Mouse (Mus musculus) liver, embryonic 13.5 days (tissue): ENCODE results near the gene Rab40b. TPM values are rescaled to one million over a fixed set of nuclear protein-coding genes. Genes with fewer than 3 reads are reported as not detected.

Source experiments
- ATAC-seq: fragments of 200-750 bp; cut with Nextera tagmentation; 2 replicates; pipeline ENCODE4 v1.8.0; 2017; ENCODE audit warnings: low read depth, mild to moderate bottlenecking, moderate number of reproducible peaks, moderate library complexity
- DNase-seq: peaks from one replicate; pipeline ENCODE4 v3.0.0; 2022
- H3K27ac ChIP-seq: fragments of 300-500 bp; sonication (generic); 2 replicates; pipeline ENCODE4 v1.5.1; 2015; ENCODE audit warnings: moderate library complexity, mild to moderate bottlenecking, inconsistent platforms
- H3K27me3 ChIP-seq: fragments of 300-500 bp; sonication (generic); 2 replicates; pipeline ENCODE4 v1.6.1; 2015; ENCODE audit warnings: mild to moderate bottlenecking, inconsistent platforms
- H3K36me3 ChIP-seq: fragments of 300-500 bp; sonication (generic); 2 replicates; pipeline ENCODE4 v1.6.1; 2015; ENCODE audit warnings: mild to moderate bottlenecking, inconsistent platforms
- H3K4me1 ChIP-seq: fragments of 300-500 bp; sonication (generic); replicated peaks from 2 replicates; pipeline ENCODE4 v1.6.1; 2015; ENCODE audit warnings: inconsistent platforms
- H3K4me2 ChIP-seq: fragments of 300-500 bp; sonication (generic); 2 replicates; pipeline ENCODE4 v1.6.1; 2015; ENCODE audit warnings: inconsistent platforms, mild to moderate bottlenecking, moderate library complexity
- H3K4me3 ChIP-seq: fragments of 300-500 bp; sonication (generic); replicated peaks from 2 replicates; pipeline ENCODE4 v1.5.1; 2015; ENCODE audit warnings: mild to moderate bottlenecking, inconsistent platforms
- H3K9ac ChIP-seq: fragments of 300-500 bp; sonication (generic); 2 replicates; pipeline ENCODE4 v1.6.1; 2015; ENCODE audit warnings: mild to moderate bottlenecking, inconsistent platforms
- H3K9me3 ChIP-seq: fragments of 300-500 bp; sonication (generic); replicated peaks from 2 replicates; pipeline ENCODE4 v1.6.1; 2016; ENCODE audit warnings: inconsistent platforms
- WGBS: fragments of 180-500 bp; shearing (Covaris S2); methylation state at CpG from one replicate; pipeline ENCODE4 v1.1.7; 2015; ENCODE audit not compliant: insufficient replicate concordance; 5-methylcytosine and 5-hydroxymethylcytosine counted together
- polyA plus RNA-seq: library from polyadenylated mRNA; unstranded; fragments of >200 nt; fragmentation: Nextera tagmentation; extraction: Ambion mirVana; gene quantifications from 2 replicates; pipeline ENCODE4 v1.2.1, GENCODE M21; 2015

The Rab40b gene
- polyA plus RNA-seq, 1 experiment from 2014 or later: 0.88 TPM

DNA sequence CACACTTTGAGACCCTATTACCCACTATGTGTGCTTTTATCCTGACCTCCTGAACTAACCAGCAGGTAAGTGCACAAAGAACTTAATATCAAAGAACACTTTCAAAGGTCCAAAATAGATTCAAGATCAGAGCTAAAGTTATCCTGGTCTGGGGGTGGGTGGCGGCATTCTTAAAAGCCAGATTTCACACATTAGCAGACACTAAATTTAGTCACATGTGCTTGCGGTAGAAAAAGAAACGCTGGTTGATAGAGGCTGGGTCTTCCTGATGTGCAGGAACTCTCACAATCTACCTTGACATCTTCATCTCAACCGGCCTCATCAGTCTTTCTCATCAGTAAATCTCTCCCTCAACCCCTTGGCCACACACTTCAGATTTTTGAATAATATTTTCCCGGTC is 26.7 kb upstream of the Rab40b start:
- no peaks in the 10 kb centered on the region for H3K36me3 ChIP-seq
- WGBS: 73% methylated on average over 5 of the region's 5 CpGs
- peaks cover 23% of the 10 kb centered on the region for H3K27me3 ChIP-seq
- no peak overlapping the region for H3K4me3 ChIP-seq
- H3K9ac ChIP-seq: no peak overlapping the region
- no peak overlapping the region for H3K4me2 ChIP-seq
- peaks cover 7% of the 10 kb centered on the region; the same call in 1 of the 2 replicates for H3K4me1 ChIP-seq
- no peaks in the 10 kb centered on the region for H3K9me3 ChIP-seq
- DNase-seq (no peak), ATAC-seq (no peak)
- H3K27ac ChIP-seq: no peak overlapping the region

GRCm38 (mm10) chr11:121407366-121408155 is 19.5 kb upstream of the Rab40b start:
- ATAC-seq: no peak
- WGBS: 55% methylated on average over 3 of the region's 3 CpGs
- Histone ChIP-seq H3K27me3 (peaks cover 28% of the 10 kb centered on the region), H3K4me1 (no peaks in the 10 kb centered on the region), H3K4me2 (no peak overlapping the region), H3K9me3 (no peaks in the 10 kb centered on the region), H3K27ac (no peak overlapping the region), H3K36me3 (no peaks in the 10 kb centered on the region), H3K4me3 (no peak overlapping the region), H3K9ac (no peak overlapping the region)
- no peak for DNase-seq

- 43% methylated on average over 3 of the region's 3 CpGs for WGBS
- H3K4me3 ChIP-seq: no peak overlapping the region
- H3K4me2 ChIP-seq: no peak overlapping the region
- no peaks in the 10 kb centered on the region for H3K36me3 ChIP-seq
- ATAC-seq (no peak), DNase-seq (no peak)
- H3K27me3 ChIP-seq: peaks cover 6% of the 10 kb centered on the region
- H3K9me3 ChIP-seq: no peaks in the 10 kb centered on the region
- H3K4me1 ChIP-seq: peaks cover 20% of the 10 kb centered on the region
- H3K27ac ChIP-seq: no peak overlapping the region
- H3K9ac ChIP-seq: no peak overlapping the region
Measured at GRCm38 (mm10) chr11:121392405-121392804, 4.4 kb upstream of the Rab40b start.

- no peak overlapping the region for H3K4me3 ChIP-seq
- no peak overlapping the region for H3K27ac ChIP-seq
- no peak for ATAC-seq
- peaks cover 28% of the 10 kb centered on the region for H3K4me1 ChIP-seq
- DNase-seq: no peak
- no peaks in the 10 kb centered on the region for H3K9me3 ChIP-seq
- H3K4me2 ChIP-seq: no peak overlapping the region
- WGBS: 30% methylated on average over 3 of the region's 3 CpGs
- H3K9ac ChIP-seq: no peak overlapping the region
- H3K36me3 ChIP-seq: no peaks in the 10 kb centered on the region
- H3K27me3 ChIP-seq: peaks cover 22% of the 10 kb centered on the region
Measured at GRCm38 (mm10) chr11:121390793-121391192, 2.7 kb upstream of the Rab40b start.

GRCm38 (mm10) chr11:121388554-121388945 is 499 bp upstream of the Rab40b start:
- WGBS: 21% methylated on average over 6 of the region's 6 CpGs
- Histone ChIP-seq H3K9ac (no peak overlapping the region), H3K4me3 (peak overlapping the region; percentile 72), H3K27me3 (peaks cover 23% of the 10 kb centered on the region), H3K36me3 (no peaks in the 10 kb centered on the region), H3K9me3 (no peaks in the 10 kb centered on the region), H3K27ac (no peak overlapping the region), H3K4me1 (peaks cover 28% of the 10 kb centered on the region), H3K4me2 (peak overlapping the region; percentile 98)
- DNase-seq (no peak), ATAC-seq (no peak)

DNA sequence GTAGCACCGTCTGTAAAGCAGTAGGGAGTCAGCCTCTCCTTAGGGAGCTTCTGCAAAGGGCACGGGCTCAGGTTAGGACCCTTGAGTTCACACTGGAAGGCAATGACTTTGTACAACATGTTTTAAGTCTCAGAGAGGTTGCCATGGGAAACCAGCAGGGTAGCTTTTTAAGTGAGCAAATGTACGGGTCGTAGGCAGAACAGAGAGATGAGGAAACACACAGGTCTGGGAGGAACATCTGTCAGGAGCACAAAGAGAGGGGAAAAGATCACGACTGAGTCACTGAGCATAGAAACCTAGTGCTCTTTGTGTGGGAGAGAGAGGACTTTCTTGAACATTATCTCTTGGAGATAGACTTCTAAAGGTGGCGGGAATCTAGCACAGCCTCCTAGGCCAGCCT is 7.8 kb downstream of the Rab40b start:
- H3K27me3 ChIP-seq: peaks cover 3% of the 10 kb centered on the region; the same call in 1 of the 2 replicates
- 63% methylated on average over 6 of the region's 6 CpGs for WGBS
- H3K4me2 ChIP-seq: no peak overlapping the region
- ATAC-seq (no peak), DNase-seq (no peak)
- H3K4me1 ChIP-seq: no peaks in the 10 kb centered on the region
- no peak overlapping the region for H3K9ac ChIP-seq
- H3K36me3 ChIP-seq: no peaks in the 10 kb centered on the region
- H3K9me3 ChIP-seq: no peaks in the 10 kb centered on the region
- H3K27ac ChIP-seq: no peak overlapping the region
- no peak overlapping the region for H3K4me3 ChIP-seq

GRCm38 (mm10) chr11:121378644-121379043 is 9.4 kb downstream of the Rab40b start:
- no peaks in the 10 kb centered on the region for H3K4me1 ChIP-seq
- ATAC-seq: no peak
- no peak for DNase-seq
- H3K27me3 ChIP-seq: peaks cover 3% of the 10 kb centered on the region; the same call in 1 of the 2 replicates
- no peaks in the 10 kb centered on the region for H3K9me3 ChIP-seq
- no peaks in the 10 kb centered on the region for H3K36me3 ChIP-seq
- H3K27ac ChIP-seq: no peak overlapping the region
- no peak overlapping the region for H3K9ac ChIP-seq
- no peak overlapping the region for H3K4me3 ChIP-seq
- H3K4me2 ChIP-seq: no peak overlapping the region

GRCm38 (mm10) chr11:121373305-121373704 is 14.7 kb downstream of the Rab40b start:
- Histone ChIP-seq H3K27me3 (no peaks in the 10 kb centered on the region), H3K9me3 (no peaks in the 10 kb centered on the region), H3K36me3 (no peaks in the 10 kb centered on the region), H3K4me1 (peaks cover 5% of the 10 kb centered on the region; the same call in 1 of the 2 replicates), H3K4me2 (no peak overlapping the region), H3K9ac (no peak overlapping the region), H3K4me3 (no peak overlapping the region), H3K27ac (no peak overlapping the region)
- WGBS: 44% methylated on average over 6 of the region's 6 CpGs
- ATAC-seq: no peak
- no peak for DNase-seq

- 64% methylated on average over 6 of the region's 6 CpGs for WGBS
Measured at GRCm38 (mm10) chr11:121370337-121370994, 17.6 kb downstream of the Rab40b start.

GRCm38 (mm10) chr11:121369622-121370021 is 18.4 kb downstream of the Rab40b start:
- ATAC-seq: no peak
- WGBS: 49% methylated on average over 6 of the region's 6 CpGs
- H3K27me3 ChIP-seq: no peaks in the 10 kb centered on the region

More at GRCm38 (mm10) chr11:121370337-121370994, 17.6 kb downstream of the Rab40b start:
- Histone ChIP-seq H3K4me1 (peaks cover 5% of the 10 kb centered on the region; the same call in 1 of the 2 replicates), H3K27me3 (no peaks in the 10 kb centered on the region), H3K4me3 (no peak overlapping the region), H3K9ac (no peak overlapping the region), H3K9me3 (no peaks in the 10 kb centered on the region), H3K27ac (no peak overlapping the region), H3K36me3 (no peaks in the 10 kb centered on the region), H3K4me2 (no peak overlapping the region)
- ATAC-seq (no peak), DNase-seq (no peak)

GRCm38 (mm10) chr11:121368731-121369130 is 19.3 kb downstream of the Rab40b start:
- Histone ChIP-seq H3K4me1 (peaks cover 5% of the 10 kb centered on the region; the same call in 1 of the 2 replicates), H3K27me3 (no peaks in the 10 kb centered on the region), H3K4me3 (no peak overlapping the region), H3K9ac (no peak overlapping the region), H3K36me3 (no peaks in the 10 kb centered on the region), H3K27ac (0 out of 2 replicates have a peak overlapping the region, but pooled peaks have one; percentile 1), H3K4me2 (no peak overlapping the region), H3K9me3 (no peaks in the 10 kb centered on the region)
- DNase-seq (no peak), ATAC-seq (no peak)
- 20% methylated on average over 1 of the region's 1 CpGs for WGBS

More at GRCm38 (mm10) chr11:121369622-121370021, 18.4 kb downstream of the Rab40b start:
- no peaks in the 10 kb centered on the region for H3K9me3 ChIP-seq
- H3K9ac ChIP-seq: no peak overlapping the region
- peaks cover 5% of the 10 kb centered on the region; the same call in 1 of the 2 replicates for H3K4me1 ChIP-seq
- H3K4me3 ChIP-seq: no peak overlapping the region
- no peak overlapping the region for H3K27ac ChIP-seq
- no peak overlapping the region for H3K4me2 ChIP-seq
- no peaks in the 10 kb centered on the region for H3K36me3 ChIP-seq
- DNase-seq: peak; percentile 57
